In genomic region chr2:48622316-48622715, GRCm38 (mm10) we compare ENCODE assay signal across 26 mouse cellular contexts.
"Had no signal": no experiment of that assay in that cellular context is flagged by ENCODE, and none has a peak within 500 bp of the region (broad histone marks: within the 10 kb centered on the region; RNA-seq: fewer than 3 reads in every experiment).

No protein-coding gene starts in this region.

- H3K27ac ChIP-seq: gastrocnemius, adult 2 months; heart, adult 2 months; hindbrain, embryonic 13.5 days; hindbrain, embryonic 15.5 days; intestine, embryonic 15.5 days; layer of hippocampus, adult 2 months; left cerebral cortex, adult 2 months; limb, embryonic 10.5 days; limb, embryonic 12.5 days; liver, embryonic 13.5 days; liver, embryonic 15.5 days had no signal

- H3K4me3 ChIP-seq: gastrocnemius, adult 2 months; heart, adult 2 months; heart, embryonic 12.5 days; hindbrain, embryonic 13.5 days; hindbrain, embryonic 15.5 days; intestine, embryonic 15.5 days; layer of hippocampus, adult 2 months; left cerebral cortex, adult 2 months; limb, embryonic 10.5 days; limb, embryonic 12.5 days; liver, embryonic 13.5 days; liver, embryonic 15.5 days had no signal

- H3K27me3 ChIP-seq: heart, embryonic 12.5 days; hindbrain, embryonic 13.5 days; hindbrain, embryonic 15.5 days; intestine, embryonic 15.5 days; limb, embryonic 12.5 days; liver, embryonic 13.5 days; liver, embryonic 15.5 days had no signal

- H3K9me3 ChIP-seq: heart, embryonic 12.5 days; hindbrain, embryonic 13.5 days; hindbrain, embryonic 15.5 days; intestine, embryonic 15.5 days; limb, embryonic 10.5 days; limb, embryonic 12.5 days; liver, embryonic 13.5 days; liver, embryonic 15.5 days had no signal

- ATAC-seq: inflammation-experienced regulatory T-cells, adult 6 months; intestine, embryonic 15.5 days; intestine, postnatal 0 days; liver, postnatal 0 days had no signal

- H3K4me1 ChIP-seq: hindbrain, embryonic 13.5 days; hindbrain, embryonic 15.5 days; liver, embryonic 13.5 days; liver, embryonic 15.5 days had no signal

- H3K4me2 ChIP-seq: heart, embryonic 12.5 days; hindbrain, embryonic 13.5 days; hindbrain, embryonic 15.5 days; intestine, embryonic 15.5 days; limb, embryonic 12.5 days; liver, embryonic 11.5 days; liver, embryonic 13.5 days; liver, embryonic 15.5 days had no signal

- H3K36me3 ChIP-seq: heart, embryonic 12.5 days; hindbrain, embryonic 13.5 days; hindbrain, embryonic 15.5 days; intestine, embryonic 15.5 days; limb, embryonic 10.5 days; limb, embryonic 12.5 days; liver, embryonic 13.5 days; liver, embryonic 15.5 days had no signal

- H3K9ac ChIP-seq: heart, embryonic 12.5 days; hindbrain, embryonic 13.5 days; hindbrain, embryonic 15.5 days; intestine, embryonic 15.5 days; limb, embryonic 12.5 days; liver, embryonic 13.5 days; liver, embryonic 15.5 days; liver, postnatal 0 days had no signal

- DNase-seq: gastrocnemius, adult 2 months; gastrocnemius, postnatal 10 days; gastrocnemius, postnatal 25 days; heart, adult 2 months; heart, postnatal 10 days; heart, postnatal 4 days; kidney, adult 18-20 months; kidney, adult 8-10 months; kidney, postnatal 10 days; kidney, postnatal 25 days; kidney, postnatal 4 days; liver; liver, embryonic 13.5 days; liver, postnatal 0 days had no signal
